Mouse (Mus musculus) mouse embryonic stem cell (cell line): Measurements from ENCODE around the gene Cyp46a1.

ENCODE experiments used
- in situ Hi-C, 2 experiments: fragments of 300-500 bp; cut with MboI; formaldehyde crosslinking; loops; 1 replicate in 1 of 2; 3 replicates in 1 of 2; pipeline ENCODE4 v1.14.3; 2019 to 2020; ENCODE audit warnings: low sequenced_read_pairs in 2 of 2, low pct_unique_long_range_greater_than_20kb in 1 of 2, mixed read lengths in 1 of 2; ENCODE audit not compliant: unreplicated experiment in 1 of 2

Cyp46a1 gene

GRCm38 (mm10) chr12:108309116-108309794, 24.9 kb upstream of the Cyp46a1 start:
- in situ Hi-C loops, result no loop called here

- in situ Hi-C loops, result no loop called here
Observed at GRCm38 (mm10) chr12:108310041-108310440, 24.1 kb upstream of the Cyp46a1 start.

DNA sequence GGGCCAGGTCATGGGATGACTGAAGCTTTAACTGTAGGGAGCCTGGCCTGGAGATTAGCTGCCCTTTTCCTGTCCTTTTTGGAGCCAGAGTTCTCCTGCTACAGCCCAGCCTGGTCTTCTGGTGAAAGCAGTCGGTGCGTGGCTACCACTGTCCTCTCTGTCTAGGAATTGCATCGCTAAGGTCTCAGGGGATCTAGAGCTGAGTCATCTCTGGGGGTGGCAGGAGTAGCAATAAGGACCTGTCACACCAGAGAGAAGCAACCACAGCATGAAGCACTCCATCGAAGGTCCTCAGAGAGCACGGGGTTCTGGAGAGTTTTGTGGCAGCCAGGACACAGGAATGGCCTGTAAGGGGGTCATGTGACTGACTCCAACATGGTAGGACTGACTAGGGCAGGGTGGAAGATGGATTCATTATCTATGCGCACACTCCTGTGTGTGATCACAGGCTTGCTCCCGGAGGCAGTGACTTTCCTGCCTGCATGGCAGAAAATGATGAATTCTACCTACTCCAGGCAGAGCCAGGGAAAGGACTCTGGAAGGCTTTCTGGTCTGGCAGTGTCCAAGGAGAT, 23.6 kb upstream of the Cyp46a1 start:
- in situ Hi-C loops, result no loop called here

GRCm38 (mm10) chr12:108311741-108312290, 22.4 kb upstream of the Cyp46a1 start:
- in situ Hi-C loops, result no loop called here

DNA sequence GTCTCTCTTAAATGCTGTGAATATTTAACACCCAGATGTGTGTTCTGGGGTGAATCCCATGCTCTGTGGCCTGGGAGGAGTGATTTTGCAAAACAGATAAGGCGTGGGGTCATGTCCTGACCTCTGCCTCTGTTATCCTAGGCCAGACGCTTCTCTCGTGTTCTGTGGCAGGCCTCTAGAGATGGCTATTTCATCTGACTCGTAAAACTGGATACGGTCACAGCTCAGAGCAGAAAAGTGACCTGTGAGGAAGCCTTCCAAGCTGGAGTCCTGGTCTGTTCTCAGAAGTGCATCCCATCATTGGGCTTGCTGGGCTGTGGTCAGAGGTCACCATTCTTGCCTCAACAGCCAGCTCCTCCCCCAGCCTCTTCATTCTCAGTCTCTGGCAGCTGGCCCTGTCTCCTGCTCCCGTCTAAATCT, 21.7 kb upstream of the Cyp46a1 start:
- in situ Hi-C loops, result no loop called here

- in situ Hi-C loops, result no loop called here
Observed at GRCm38 (mm10) chr12:108313244-108313772, 20.9 kb upstream of the Cyp46a1 start.

GRCm38 (mm10) chr12:108315818-108316217, 18.4 kb upstream of the Cyp46a1 start:
- in situ Hi-C loops, result no loop called here

DNA sequence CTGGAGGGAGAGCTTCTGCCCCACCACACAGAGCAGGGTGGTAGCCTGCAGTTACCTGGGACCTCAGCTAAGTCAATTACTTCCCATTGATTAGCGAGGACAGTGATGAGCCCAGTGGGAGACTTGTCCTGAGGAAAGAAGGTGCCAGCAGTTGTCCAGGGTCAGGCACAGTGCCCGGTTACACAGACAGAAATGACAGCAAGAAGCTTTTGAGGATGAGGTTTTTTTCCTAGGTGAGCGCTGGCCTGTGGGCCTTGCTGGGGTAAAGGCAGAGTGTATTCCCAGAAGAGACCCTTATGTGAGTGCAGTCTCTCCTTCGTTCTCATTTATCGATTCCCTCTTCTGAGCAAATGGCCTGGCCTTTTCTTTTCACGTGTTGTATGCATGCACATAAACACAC, 17.5 kb upstream of the Cyp46a1 start:
- in situ Hi-C loops, result no loop called here

DNA sequence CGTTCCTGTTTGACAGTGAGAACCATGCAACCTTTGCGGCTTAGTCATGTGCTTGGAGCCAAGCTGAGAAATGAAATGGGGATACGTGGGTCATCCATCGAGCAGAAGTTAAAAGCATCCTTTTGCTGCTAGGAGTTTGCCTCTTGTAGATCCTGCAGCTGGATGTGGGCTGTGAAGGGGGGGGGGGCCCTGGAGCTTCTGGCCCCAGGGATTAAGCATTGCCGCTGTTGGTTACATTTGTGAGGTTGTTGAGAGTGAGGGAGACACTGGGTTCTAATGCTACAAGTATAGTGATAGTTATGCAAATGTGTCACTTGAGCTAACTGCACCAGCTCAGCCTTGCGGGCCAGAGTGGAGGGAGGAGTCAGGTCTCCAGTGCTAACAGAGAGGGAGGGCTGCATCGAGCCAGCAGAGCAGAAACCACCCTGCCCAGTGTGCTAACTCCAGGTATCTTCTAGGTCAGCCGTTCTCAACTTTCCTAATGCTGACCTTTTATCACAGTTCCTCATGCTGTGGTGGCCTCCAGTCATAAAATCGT, 16.9 kb upstream of the Cyp46a1 start:
- in situ Hi-C loops, result no loop called here

- in situ Hi-C loops, result no loop called here
Observed at GRCm38 (mm10) chr12:108317826-108318430, 16.3 kb upstream of the Cyp46a1 start.

GRCm38 (mm10) chr12:108318499-108318898, 15.7 kb upstream of the Cyp46a1 start:
- in situ Hi-C loops, result no loop called here

DNA sequence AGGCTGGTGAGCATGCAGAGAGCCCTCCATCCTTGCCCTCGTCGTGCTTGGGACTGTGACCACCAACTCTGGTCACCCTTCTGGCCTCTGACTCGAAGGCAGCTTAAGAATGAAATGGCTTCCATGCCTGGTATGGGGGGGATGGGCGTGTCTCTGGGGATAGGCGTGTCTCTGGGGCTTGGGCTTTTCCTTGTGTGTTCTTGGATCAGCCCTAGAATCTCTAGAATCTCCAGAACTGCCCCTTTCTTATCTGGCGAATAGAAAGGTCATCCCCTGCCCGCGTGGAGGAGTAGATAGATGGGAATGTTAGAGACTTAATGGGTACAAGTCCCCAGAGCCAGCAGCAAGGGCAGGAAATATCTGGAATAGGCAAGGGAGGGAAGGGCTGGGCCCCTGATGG, 14.1 kb upstream of the Cyp46a1 start:
- in situ Hi-C loops, result no loop called here

DNA sequence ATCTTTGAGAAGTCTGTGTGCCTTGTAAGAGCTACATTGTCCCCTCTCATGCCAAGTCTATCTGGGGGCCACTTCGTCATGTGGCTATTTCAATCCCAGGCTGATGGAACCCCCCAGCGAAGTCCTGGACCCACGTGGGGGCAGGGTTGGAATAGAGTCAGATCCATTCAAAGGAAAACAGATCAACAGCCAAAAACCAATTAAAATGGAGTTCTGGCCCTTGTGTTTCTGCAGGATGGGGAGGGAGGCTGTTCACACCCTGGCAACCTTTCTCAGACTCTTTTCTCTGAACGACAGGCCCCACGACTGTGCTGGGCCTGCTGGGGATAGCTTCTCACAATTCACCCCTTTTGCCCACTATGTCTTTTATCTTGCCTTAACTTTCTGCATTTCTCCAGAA, 7.8 kb upstream of the Cyp46a1 start:
- in situ Hi-C loops, result no loop called here

DNA sequence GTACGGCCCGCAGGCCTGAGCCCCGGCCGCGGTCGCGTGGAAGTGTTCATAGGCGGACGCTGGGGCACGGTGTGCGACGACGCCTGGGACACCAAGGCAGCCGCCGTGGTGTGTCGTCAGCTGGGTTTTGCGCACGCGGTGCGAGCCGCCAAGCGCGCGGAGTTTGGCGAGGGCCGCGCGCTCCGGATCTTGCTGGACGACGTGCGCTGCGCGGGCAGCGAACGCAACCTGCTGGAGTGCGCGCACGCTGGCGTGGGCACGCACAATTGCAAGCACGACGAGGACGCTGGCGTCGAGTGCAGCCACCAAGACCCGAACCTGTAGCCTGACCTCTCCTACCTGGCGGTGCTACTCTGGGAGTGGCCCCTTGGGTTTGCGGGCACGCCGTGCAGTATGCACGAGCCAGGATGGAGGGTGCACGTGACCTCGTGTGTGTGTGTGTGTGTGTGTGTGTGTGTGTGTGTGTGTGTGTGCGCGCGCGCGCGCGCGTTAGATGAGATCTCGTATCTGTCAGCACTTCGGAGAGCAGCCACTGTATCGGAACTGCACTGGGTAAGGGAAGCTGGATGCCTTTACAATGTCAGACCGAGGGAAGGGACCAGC, 6.2 kb upstream of the Cyp46a1 start:
- in situ Hi-C loops, result no loop called here

- in situ Hi-C loops, result no loop called here
Observed at GRCm38 (mm10) chr12:108333056-108333455, 1.1 kb upstream of the Cyp46a1 start.

DNA sequence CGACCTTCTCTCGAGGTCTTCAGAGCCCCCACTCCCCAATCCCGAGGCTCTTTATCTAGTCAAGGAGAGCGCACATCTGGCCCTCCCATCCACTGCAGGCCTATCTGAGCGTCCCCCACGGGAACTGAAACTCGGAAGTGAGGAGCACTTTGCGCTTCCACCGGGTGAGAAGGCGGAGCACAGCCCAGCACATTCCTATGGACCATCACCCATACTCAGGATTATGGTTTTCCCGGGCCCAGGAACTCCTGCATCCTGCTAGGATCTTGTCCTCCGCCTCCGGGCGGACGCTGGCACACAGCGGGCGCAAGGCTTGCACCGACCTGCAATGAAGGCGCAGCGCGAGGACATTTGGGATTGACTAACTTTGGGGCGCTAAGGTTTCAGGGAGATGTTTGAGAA, 699 bp upstream of the Cyp46a1 start:
- in situ Hi-C loops, result no loop called here

- in situ Hi-C loops, result no loop called here
Observed at GRCm38 (mm10) chr12:108334529-108334928, 348 bp downstream of the Cyp46a1 start.

DNA sequence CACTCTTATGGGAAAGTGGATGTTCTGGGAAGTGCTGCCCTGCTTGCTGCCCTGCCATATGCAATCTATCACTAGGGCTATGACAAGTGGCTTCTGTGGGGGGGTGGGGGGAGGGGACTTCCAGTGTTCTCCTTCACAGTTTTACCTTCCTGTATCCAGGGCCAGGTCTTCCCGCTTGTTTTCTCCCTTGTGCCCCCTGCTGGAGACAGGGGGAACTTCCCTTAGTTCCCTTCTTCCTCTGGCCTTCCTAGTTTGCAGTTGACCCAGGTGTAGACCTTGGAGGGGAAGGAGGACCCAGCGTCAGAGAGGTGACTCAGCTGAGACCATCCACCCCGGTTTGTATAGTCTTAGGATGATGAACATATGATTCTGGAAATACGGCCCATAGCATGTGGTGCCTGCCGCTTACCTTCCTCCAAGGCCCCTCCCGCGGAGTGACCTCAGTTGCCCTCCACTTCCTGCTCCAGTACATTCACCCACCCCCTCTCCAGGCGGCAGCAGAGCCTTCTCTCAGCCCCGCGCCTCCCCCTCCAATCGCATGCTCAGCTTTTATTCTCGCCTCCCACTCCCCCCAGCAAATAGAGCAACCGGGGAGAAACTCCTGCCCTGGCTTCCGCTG, 4.5 kb downstream of the Cyp46a1 start:
- in situ Hi-C loops, result no loop called here

DNA sequence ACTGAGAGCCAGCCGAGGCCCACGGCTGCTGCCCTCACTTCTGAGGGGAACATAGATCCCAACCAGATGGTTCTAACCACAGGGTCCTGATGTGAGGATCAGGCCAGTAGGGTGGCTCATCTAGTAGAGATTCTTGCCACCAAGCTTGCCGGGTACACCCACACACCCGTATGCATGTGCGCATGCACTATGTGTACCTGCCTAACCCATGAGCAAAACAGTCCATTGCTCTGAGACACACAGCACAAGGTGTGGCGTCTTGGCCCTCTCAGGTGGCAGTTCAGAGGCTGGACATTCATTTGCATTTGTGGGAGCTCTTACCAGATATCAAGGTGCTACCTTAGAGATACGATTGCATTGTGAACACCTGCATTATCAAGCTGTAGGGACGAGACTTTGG, 14.0 kb downstream of the Cyp46a1 start:
- in situ Hi-C loops, result no loop called here
